Mouse (Mus musculus): Measurements from ENCODE around the gene Ctps. TPM values are rescaled to one million over a fixed set of nuclear protein-coding genes. Genes with fewer than 3 reads are reported as not detected.

The Ctps gene
- polyA plus RNA-seq, 1 experiment from 2014 or later = 79.5 TPM

DNA sequence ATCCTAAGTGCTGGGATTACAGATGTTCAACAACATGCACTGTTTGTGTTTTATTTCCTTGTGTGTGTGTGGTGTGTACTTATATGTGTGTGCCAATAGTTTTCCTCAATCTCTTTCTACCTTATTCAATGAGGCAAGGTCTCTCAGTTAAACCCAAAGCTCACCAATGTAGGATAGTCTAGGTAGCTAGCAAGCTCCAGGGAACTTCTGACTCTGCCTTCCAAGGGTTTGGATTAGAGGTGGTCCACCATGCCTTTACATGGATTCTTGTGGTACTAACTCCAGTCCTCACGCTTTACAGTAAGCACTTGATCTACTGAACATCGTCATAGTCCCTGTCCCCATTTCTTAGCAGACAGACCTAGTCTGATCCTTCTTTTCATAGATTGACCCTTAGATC is 55.7 kb downstream of the Ctps start:
- Histone ChIP-seq H3K27ac (no peak overlapping the region), H3K4me3 (replicated peaks) (no peak overlapping the region), H3K36me3 (peaks cover 57% of the 10 kb centered on the region), H3K9ac (replicated peaks) (no peak overlapping the region), H3K4me2 (replicated peaks) (no peak overlapping the region), H3K9me3 (0 out of 2 replicates have a peak, but pooled peaks cover 2% of the 10 kb centered on the region), H3K27me3 (no peaks in the 10 kb centered on the region), H3K4me1 (replicated peaks) (no peaks in the 10 kb centered on the region)
- no peak for ATAC-seq
- WGBS = 92% methylated on average over 2 of the region's 2 CpGs

DNA sequence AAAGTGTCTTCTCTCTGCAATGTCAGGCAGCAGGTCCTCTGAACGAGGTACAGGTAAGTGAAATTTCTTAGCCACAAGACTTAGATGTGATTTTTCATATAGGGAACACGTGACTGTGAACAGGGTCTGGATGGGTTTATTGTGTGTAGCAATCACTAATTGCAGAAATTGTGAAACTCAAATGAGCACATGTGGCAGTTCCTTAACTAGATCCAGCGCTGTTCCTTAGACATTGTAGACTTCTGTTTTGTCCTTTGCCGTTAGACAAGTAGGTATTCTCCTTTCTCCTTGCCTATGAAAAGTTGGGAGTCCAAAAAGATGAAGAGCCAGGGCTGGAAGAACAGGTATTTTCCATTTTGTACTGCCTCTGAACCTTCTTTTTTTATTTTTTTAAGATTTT is 58.9 kb downstream of the Ctps start:
- no peak overlapping the region for H3K27ac ChIP-seq
- H3K36me3 ChIP-seq = peaks cover 58% of the 10 kb centered on the region
- no peak overlapping the region for H3K9ac ChIP-seq (replicated peaks)
- 97% methylated on average over 4 of the region's 4 CpGs for WGBS
- 0 out of 2 replicates have a peak, but pooled peaks cover 3% of the 10 kb centered on the region for H3K9me3 ChIP-seq
- no peaks in the 10 kb centered on the region for H3K4me1 ChIP-seq (replicated peaks)
- no peak overlapping the region for H3K4me3 ChIP-seq (replicated peaks)
- no peak overlapping the region for H3K4me2 ChIP-seq (replicated peaks)
- no peaks in the 10 kb centered on the region for H3K27me3 ChIP-seq
- ATAC-seq = no peak

DNA sequence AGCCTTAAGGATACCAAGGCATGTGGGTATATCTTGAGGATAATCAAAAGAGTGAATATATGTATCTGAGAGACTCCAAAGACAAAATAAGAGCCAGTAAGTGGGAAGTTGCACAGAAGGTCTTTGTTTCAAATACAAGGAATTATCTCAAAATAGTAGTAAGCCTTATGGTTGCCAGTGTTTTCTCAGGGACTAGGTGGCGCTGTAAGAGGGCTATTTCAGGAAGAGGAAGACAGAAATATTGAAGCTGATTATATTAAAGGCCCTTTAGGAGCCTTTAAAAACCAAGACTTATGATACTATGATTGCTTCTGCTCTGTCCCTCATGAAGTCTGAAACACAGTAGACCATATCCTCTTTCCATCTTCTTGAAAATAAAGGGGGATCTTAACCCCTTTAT is 63.1 kb downstream of the Ctps start:
- H3K36me3 ChIP-seq = peaks cover 54% of the 10 kb centered on the region
- WGBS = 87% methylated on average over 1 of the region's 1 CpGs
- no peak for ATAC-seq

More for the DNA sequence above, 63.1 kb downstream of the Ctps start:
- Histone ChIP-seq H3K4me2 (replicated peaks) (no peak overlapping the region), H3K9ac (replicated peaks) (no peak overlapping the region), H3K27me3 (no peaks in the 10 kb centered on the region), H3K9me3 (0 out of 2 replicates have a peak, but pooled peaks cover 3% of the 10 kb centered on the region), H3K4me1 (replicated peaks) (no peaks in the 10 kb centered on the region), H3K4me3 (replicated peaks) (no peak overlapping the region), H3K27ac (no peak overlapping the region)

Other genes starting within 250 kb of the Ctps start
- gene Scmh1, start 165.0 kb downstream of the Ctps start, polyA plus RNA-seq (2015; fragmentation: Nextera tagmentation; extraction: Ambion mirVana) = 77.4 and 79.9 TPM in 2 replicates
- gene Slfnl1, start 38.0 kb downstream of the Ctps start, polyA plus RNA-seq (2015; fragmentation: Nextera tagmentation; extraction: Ambion mirVana) = not detected in 2 replicates
- gene Gm8439, start 18.5 kb upstream of the Ctps start, polyA plus RNA-seq (2015; fragmentation: Nextera tagmentation; extraction: Ambion mirVana) = not detected in 2 replicates
- gene Cited4, start 96.3 kb upstream of the Ctps start, polyA plus RNA-seq (2015; fragmentation: Nextera tagmentation; extraction: Ambion mirVana) = 0.37 and 0.92 TPM in 2 replicates
- 3.2 and 3.9 TPM in 2 replicates for gene Kcnq4, start 178.3 kb upstream of the Ctps start, polyA plus RNA-seq (2015; fragmentation: Nextera tagmentation; extraction: Ambion mirVana)

Data from midbrain, embryonic 13.5 days (tissue).